Mouse (Mus musculus) macrophage (primary cell): Measurements from ENCODE around the gene Olfr690. TPM values are rescaled to one million over a fixed set of nuclear protein-coding genes. Genes with fewer than 3 reads are reported as not detected.

ENCODE experiments used
- H3K27ac ChIP-seq: fragments of 350-480 bp; formaldehyde crosslinking; 2 replicates; pipeline ENCODE4 v1.9.0; 2021
- H3K36me3 ChIP-seq: fragments of 350-480 bp; formaldehyde crosslinking; 2 replicates; pipeline ENCODE4 v1.9.0; 2021; ENCODE audit errors: inconsistent target
- H3K4me3 ChIP-seq: fragments of 350-480 bp; formaldehyde crosslinking; 2 replicates; pipeline ENCODE4 v1.9.0; 2021; ENCODE audit errors: inconsistent target
- H3K79me2 ChIP-seq: fragments of 350-480 bp; formaldehyde crosslinking; 2 replicates; pipeline ENCODE4 v1.9.0; 2021; ENCODE audit errors: inconsistent target
- WGBS: methylation state at CpG from one replicate; pipeline ENCODE4 v1.1.7; 2026; ENCODE audit warnings: inconsistent platforms; ENCODE audit not compliant: missing documents; 5-methylcytosine and 5-hydroxymethylcytosine counted together
- polyA plus RNA-seq: library from polyadenylated mRNA; stranded (reverse); fragments of 250-400 nt; gene quantifications from 3 replicates; pipeline ENCODE4 v1.2.4, GENCODE M21; 2018; ENCODE audit warnings: inconsistent platforms

Olfr690 gene
- polyA plus RNA-seq, 1 experiment from 2014 or later, result not detected

- H3K36me3 ChIP-seq, result no peaks in the 10 kb centered on the region
- no peak overlapping the region for H3K27ac ChIP-seq
- no peaks in the 10 kb centered on the region for H3K79me2 ChIP-seq
- H3K4me3 ChIP-seq, result no peak overlapping the region
Measured at GRCm38 (mm10) chr7:105290051-105290450, 43.9 kb downstream of the Olfr690 start.

GRCm38 (mm10) chr7:105287795-105288194 is 46.1 kb downstream of the Olfr690 start, which contains the start of gene Olfr688:
TSS of gene Olfr688 (plus strand) at chr7:105288095.
- no peak within 1 kb of the TSS for H3K27ac ChIP-seq
- no peak within 1 kb of the TSS for H3K4me3 ChIP-seq
- no peaks in the 10 kb centered on the region for H3K36me3 ChIP-seq
- 79% methylated on average over 5 of the region's 6 CpGs for WGBS
- no peaks in the 10 kb centered on the region for H3K79me2 ChIP-seq

Other genes with a start within 250 kb of the Olfr690 start
- not detected in 3 replicates for gene Olfr680-ps1, start 241.3 kb downstream of the Olfr690 start, polyA plus RNA-seq
- gene Olfr681, start 217.3 kb downstream of the Olfr690 start, polyA plus RNA-seq, result not detected in 3 replicates
- gene Olfr683, start 187.1 kb downstream of the Olfr690 start, polyA plus RNA-seq, result not detected in 3 replicates
- gene Olfr684, start 170.5 kb downstream of the Olfr690 start, polyA plus RNA-seq, result not detected in 3 replicates
- not detected in 3 replicates for gene Olfr685, start 148.1 kb downstream of the Olfr690 start, polyA plus RNA-seq
- gene Olfr686, start 126.6 kb downstream of the Olfr690 start, polyA plus RNA-seq, result not detected in 3 replicates
- gene Olfr688, start 46.0 kb downstream of the Olfr690 start, polyA plus RNA-seq, result not detected in 3 replicates
- not detected in 3 replicates for gene Olfr689, start 22.9 kb downstream of the Olfr690 start, polyA plus RNA-seq
- not detected in 3 replicates for gene Olfr691, start 8.2 kb upstream of the Olfr690 start, polyA plus RNA-seq
- gene Olfr692, start 34.1 kb upstream of the Olfr690 start, polyA plus RNA-seq, result not detected in 3 replicates
- gene Gm5901, start 40.9 kb upstream of the Olfr690 start, polyA plus RNA-seq, result not detected in 3 replicates
- gene Fam160a2, start 66.0 kb upstream of the Olfr690 start, polyA plus RNA-seq, result 6.6 to 12.5 TPM (median 9.3 TPM) in 3 replicates
- not detected in 3 replicates for gene Cnga4, start 70.5 kb upstream of the Olfr690 start, polyA plus RNA-seq
- gene Cckbr, start 91.6 kb upstream of the Olfr690 start, polyA plus RNA-seq, result not detected in 3 replicates
- gene Cavin3, start 148.2 kb upstream of the Olfr690 start, polyA plus RNA-seq, result not detected in 3 replicates
- gene Smpd1, start 220.3 kb upstream of the Olfr690 start, polyA plus RNA-seq, result 23.5 to 31.0 TPM (median 25.9 TPM) in 3 replicates
- 0.04 to 0.58 TPM in 2 of 3 replicates, not detected in the other for gene Apbb1, start 247.5 kb upstream of the Olfr690 start, polyA plus RNA-seq